Mouse (Mus musculus) heart, embryonic 15.5 days (tissue): ENCODE results near the gene Anapc15. TPM values are rescaled to one million over a fixed set of nuclear protein-coding genes. Genes with fewer than 3 reads are reported as not detected.
"Not testable (repeated sequence)": the region's sequence is repeated elsewhere in the genome, so short reads cannot be mapped to it uniquely, and the experiment has no call there.

Experiments used
- ATAC-seq: fragments of 200-750 bp; cut with Nextera tagmentation; replicated peaks from 2 replicates; pipeline ENCODE4 v1.8.0; 2017; ENCODE audit warnings: low read depth, moderate TSS enrichment; ENCODE audit not compliant: insufficient number of reproducible peaks, insufficient read depth, low FRiP score
- H3K27ac ChIP-seq: fragments of 300-500 bp; sonication (generic); 2 replicates; pipeline ENCODE4 v1.5.1; 2015; ENCODE audit warnings: mild to moderate bottlenecking, inconsistent platforms
- H3K27me3 ChIP-seq: fragments of 300-500 bp; sonication (generic); 2 replicates; pipeline ENCODE4 v1.6.1; 2015; ENCODE audit warnings: inconsistent platforms
- H3K36me3 ChIP-seq: fragments of 300-500 bp; sonication (generic); 2 replicates; pipeline ENCODE4 v1.6.1; 2015; ENCODE audit warnings: mild to moderate bottlenecking, inconsistent platforms
- H3K4me1 ChIP-seq: fragments of 300-500 bp; sonication (generic); replicated peaks from 2 replicates; pipeline ENCODE4 v1.6.1; 2015; ENCODE audit warnings: inconsistent platforms
- H3K4me2 ChIP-seq: fragments of 300-500 bp; sonication (generic); 2 replicates; pipeline ENCODE4 v1.6.1; 2015; ENCODE audit warnings: inconsistent platforms, mild to moderate bottlenecking, moderate library complexity
- H3K4me3 ChIP-seq: fragments of 300-500 bp; sonication (generic); 2 replicates; pipeline ENCODE4 v1.5.1; 2015; ENCODE audit warnings: mild to moderate bottlenecking, inconsistent platforms
- H3K9ac ChIP-seq: fragments of 300-500 bp; sonication (generic); 2 replicates; pipeline ENCODE4 v1.6.1; 2015; ENCODE audit warnings: mild to moderate bottlenecking, inconsistent platforms
- H3K9me3 ChIP-seq: fragments of 300-500 bp; sonication (generic); replicated peaks from 2 replicates; pipeline ENCODE4 v1.6.1; 2016; ENCODE audit warnings: inconsistent platforms
- WGBS: fragments of 180-500 bp; shearing (Covaris S2); methylation state at CpG from one replicate; pipeline ENCODE4 v1.1.7; 2015; ENCODE audit warnings: mixed read lengths; 5-methylcytosine and 5-hydroxymethylcytosine counted together
- polyA plus RNA-seq: library from polyadenylated mRNA; unstranded; fragments of >200 nt; fragmentation: Nextera tagmentation; extraction: Ambion mirVana; gene quantifications from 2 replicates; pipeline ENCODE4 v1.2.1, GENCODE M21; 2015

Gene Anapc15
- polyA plus RNA-seq, 1 experiment from 2014 or later, result 48.3 TPM

DNA sequence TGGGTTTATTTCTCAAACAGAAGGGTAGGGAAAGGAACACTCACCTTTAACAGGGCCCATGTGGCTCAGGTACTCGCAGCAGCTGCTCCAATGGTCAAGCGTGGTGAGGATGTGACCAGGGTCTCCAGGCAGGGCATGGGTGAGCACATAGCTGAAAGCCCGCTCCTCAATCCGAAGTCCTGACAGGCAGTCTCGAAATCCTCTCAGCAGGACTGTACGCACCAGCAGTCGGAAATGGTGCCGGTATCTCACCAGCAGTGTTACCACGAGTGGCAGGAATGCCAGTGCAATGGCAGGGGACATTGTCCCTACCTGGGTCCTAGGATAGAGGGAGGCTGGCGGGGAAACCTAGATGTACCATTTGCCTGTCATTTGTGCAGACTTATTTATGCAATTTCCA, 38.5 kb downstream of the Anapc15 start:
- H3K4me2 ChIP-seq, result no peak overlapping the region
- no peak overlapping the region for H3K27ac ChIP-seq
- peaks cover 9% of the 10 kb centered on the region for H3K4me1 ChIP-seq
- 87% methylated on average over 10 of the region's 10 CpGs for WGBS
- no peak overlapping the region for H3K4me3 ChIP-seq
- H3K27me3 ChIP-seq, result no peaks in the 10 kb centered on the region
- 0 out of 2 replicates have a peak, but pooled peaks cover 4% of the 10 kb centered on the region for H3K36me3 ChIP-seq
- ATAC-seq, result no peak
- no peak overlapping the region for H3K9ac ChIP-seq
- H3K9me3 ChIP-seq, result no peaks in the 10 kb centered on the region; the same call in 1 of the 2 replicates

DNA sequence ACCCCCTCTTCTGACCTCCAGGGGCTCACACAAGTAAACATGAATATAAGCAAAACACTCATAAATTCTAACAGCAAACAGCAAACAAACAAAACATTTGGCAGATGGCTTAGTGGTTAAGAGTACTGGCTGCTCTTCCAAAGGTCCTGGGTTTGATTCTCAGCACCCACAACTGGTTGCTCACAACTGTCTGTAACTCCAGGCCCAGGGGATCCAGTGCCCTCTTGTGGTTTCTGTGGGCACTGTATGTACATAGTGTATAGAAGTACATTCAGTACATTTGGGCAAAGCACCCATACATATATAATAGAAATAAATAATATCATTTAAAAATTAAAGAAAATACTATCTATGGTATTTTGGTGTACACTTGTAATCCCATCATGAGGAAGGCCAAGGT, 39.3 kb downstream of the Anapc15 start:
- ATAC-seq, result no peak
- H3K27ac ChIP-seq, result no peak overlapping the region
- H3K4me3 ChIP-seq, result no peak overlapping the region
- 0 out of 2 replicates have a peak, but pooled peaks cover 4% of the 10 kb centered on the region for H3K36me3 ChIP-seq
- H3K9ac ChIP-seq, result no peak overlapping the region
- H3K9me3 ChIP-seq, result no peaks in the 10 kb centered on the region; the same call in 1 of the 2 replicates
- H3K27me3 ChIP-seq, result no peaks in the 10 kb centered on the region
- H3K4me2 ChIP-seq, result no peak overlapping the region
- H3K4me1 ChIP-seq, result peaks cover 10% of the 10 kb centered on the region

GRCm38 (mm10) chr7:101905561-101906286, 42.2 kb downstream of the Anapc15 start, which contains the start of gene Lamtor1:
Gene Lamtor1, plus strand, starts transcription at chr7:101905904.
- WGBS, result under 1% methylated on average over 60 of the region's 61 CpGs
- H3K9me3 ChIP-seq, result no peaks in the 10 kb centered on the region; the same call in 1 of the 2 replicates

DNA sequence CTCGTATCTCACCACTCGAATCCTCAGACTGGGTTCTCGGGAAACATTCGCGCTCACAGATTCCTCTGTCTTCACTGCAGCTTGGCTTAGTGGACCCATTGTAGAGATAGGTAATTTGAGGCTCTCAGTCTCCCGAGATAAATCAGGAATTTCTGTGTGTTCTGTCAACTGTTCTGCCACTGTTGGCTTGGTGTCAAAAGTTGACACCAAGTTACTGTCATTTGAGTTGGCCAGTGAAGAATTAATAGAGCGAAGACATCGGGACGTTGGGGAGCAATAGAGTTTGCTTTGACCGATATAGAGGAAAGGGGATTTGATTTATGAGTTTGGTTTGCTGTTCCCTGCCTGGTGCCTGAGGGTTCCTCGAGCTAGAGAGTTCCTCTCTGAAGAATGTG, 42.8 kb downstream of the Anapc15 start, which contains the start of gene Tomt:
Gene Tomt, minus strand, starts transcription at position 73 of the 395 bp plus-strand sequence.
- H3K9me3 ChIP-seq, result no peaks in the 10 kb centered on the region; the same call in 1 of the 2 replicates
- peak within 1 kb of the TSS; percentile 72 for H3K4me2 ChIP-seq
- H3K9ac ChIP-seq, result peak within 1 kb of the TSS; percentile 88
- H3K36me3 ChIP-seq, result peaks cover 15% of the 10 kb centered on the region
- peaks cover 10% of the 10 kb centered on the region for H3K4me1 ChIP-seq
- H3K27ac ChIP-seq, result peak within 1 kb of the TSS; percentile 97
- ATAC-seq, result no peak
- H3K4me3 ChIP-seq, result peak within 1 kb of the TSS; percentile 71
- 10% methylated on average over 11 of the region's 11 CpGs for WGBS
- no peaks in the 10 kb centered on the region for H3K27me3 ChIP-seq

More at GRCm38 (mm10) chr7:101905561-101906286, 42.2 kb downstream of the Anapc15 start, which contains the start of gene Lamtor1:
- peak; percentile 96 for ATAC-seq
- Histone ChIP-seq H3K27me3 (no peaks in the 10 kb centered on the region), H3K4me2 (peak within 1 kb of the TSS; percentile 72), H3K27ac (peak within 1 kb of the TSS; percentile 97), H3K4me3 (peak within 1 kb of the TSS; percentile 71), H3K4me1 (peaks cover 10% of the 10 kb centered on the region), H3K9ac (peak within 1 kb of the TSS; percentile 88), H3K36me3 (peaks cover 9% of the 10 kb centered on the region)

GRCm38 (mm10) chr7:101906696-101907095, 43.2 kb downstream of the Anapc15 start:
- H3K27ac ChIP-seq, result peak overlapping the region; percentile 97
- 45% methylated on average over 8 of the region's 8 CpGs for WGBS
- H3K36me3 ChIP-seq, result peaks cover 18% of the 10 kb centered on the region
- no peaks in the 10 kb centered on the region; the same call in 1 of the 2 replicates for H3K9me3 ChIP-seq
- H3K4me3 ChIP-seq, result peak overlapping the region; percentile 71
- H3K4me1 ChIP-seq, result peaks cover 10% of the 10 kb centered on the region
- H3K27me3 ChIP-seq, result no peaks in the 10 kb centered on the region
- ATAC-seq, result no peak
- H3K9ac ChIP-seq, result peak overlapping the region; percentile 88
- peak overlapping the region; percentile 65 for H3K4me2 ChIP-seq

DNA sequence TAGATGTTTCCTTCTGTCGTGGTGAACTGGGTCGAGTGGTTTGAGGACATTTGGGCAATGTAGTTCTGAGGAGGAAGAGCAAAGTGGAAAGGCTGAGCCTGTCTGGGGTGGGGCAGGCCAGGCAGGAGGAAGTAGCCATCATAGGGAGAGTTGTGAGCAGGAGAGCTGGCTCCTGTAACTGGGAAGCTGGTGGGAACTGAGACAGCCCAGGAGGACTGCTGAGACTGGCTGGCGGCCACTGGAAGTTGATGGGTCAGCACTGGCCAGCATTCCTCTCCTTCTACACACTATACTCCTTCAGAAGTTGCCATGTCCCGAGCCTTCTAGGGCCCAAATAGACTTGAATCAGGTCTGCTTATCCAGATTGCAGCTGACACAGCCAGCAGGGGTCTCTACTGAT, 44.9 kb downstream of the Anapc15 start:
- H3K27me3 ChIP-seq, result no peaks in the 10 kb centered on the region
- no peak for ATAC-seq
- peaks cover 10% of the 10 kb centered on the region for H3K4me1 ChIP-seq
- 54% methylated on average over 4 of the region's 4 CpGs for WGBS
- no peak overlapping the region; the same call in 1 of the 2 replicates for H3K27ac ChIP-seq
- no peak overlapping the region for H3K4me2 ChIP-seq
- H3K9me3 ChIP-seq, result no peaks in the 10 kb centered on the region
- H3K36me3 ChIP-seq, result peaks cover 34% of the 10 kb centered on the region
- no peak overlapping the region for H3K4me3 ChIP-seq
- no peak overlapping the region for H3K9ac ChIP-seq

- Histone ChIP-seq H3K9ac (no peak overlapping the region), H3K4me1 (peaks cover 10% of the 10 kb centered on the region), H3K27me3 (no peaks in the 10 kb centered on the region), H3K4me2 (no peak overlapping the region), H3K4me3 (no peak overlapping the region), H3K9me3 (no peaks in the 10 kb centered on the region), H3K27ac (no peak overlapping the region), H3K36me3 (peaks cover 40% of the 10 kb centered on the region)
- WGBS, result 87% methylated on average over 4 of the region's 4 CpGs
- no peak for ATAC-seq
Observed at GRCm38 (mm10) chr7:101910138-101910537, 46.6 kb downstream of the Anapc15 start.

DNA sequence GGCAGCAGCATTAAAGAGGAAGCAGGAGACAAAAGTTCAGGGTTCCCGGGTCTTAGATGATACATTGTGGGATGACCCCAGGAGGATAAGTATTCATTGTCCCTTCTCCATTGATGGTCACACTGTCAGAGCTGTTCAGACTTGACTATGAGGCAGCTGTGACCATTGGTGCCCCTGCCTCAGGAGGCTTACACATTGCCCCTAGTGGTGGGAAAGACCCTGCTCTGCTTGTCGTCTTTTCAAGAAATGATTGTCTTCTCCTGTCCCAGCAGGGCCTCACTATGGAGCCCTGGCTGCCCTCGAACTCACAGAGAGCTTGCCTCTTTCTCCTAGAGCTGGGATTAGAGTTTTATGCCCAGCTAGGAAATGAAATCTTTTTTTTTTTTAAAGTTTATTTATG, 48.5 kb downstream of the Anapc15 start:
- ATAC-seq, result no peak
- 68% methylated on average over 3 of the region's 3 CpGs for WGBS
- no peak overlapping the region for H3K4me2 ChIP-seq
- H3K27ac ChIP-seq, result no peak overlapping the region
- peaks cover 2% of the 10 kb centered on the region for H3K4me1 ChIP-seq
- H3K36me3 ChIP-seq, result peaks cover 40% of the 10 kb centered on the region
- no peak overlapping the region for H3K4me3 ChIP-seq
- H3K9me3 ChIP-seq, result no peaks in the 10 kb centered on the region
- no peaks in the 10 kb centered on the region for H3K27me3 ChIP-seq
- H3K9ac ChIP-seq, result no peak overlapping the region

DNA sequence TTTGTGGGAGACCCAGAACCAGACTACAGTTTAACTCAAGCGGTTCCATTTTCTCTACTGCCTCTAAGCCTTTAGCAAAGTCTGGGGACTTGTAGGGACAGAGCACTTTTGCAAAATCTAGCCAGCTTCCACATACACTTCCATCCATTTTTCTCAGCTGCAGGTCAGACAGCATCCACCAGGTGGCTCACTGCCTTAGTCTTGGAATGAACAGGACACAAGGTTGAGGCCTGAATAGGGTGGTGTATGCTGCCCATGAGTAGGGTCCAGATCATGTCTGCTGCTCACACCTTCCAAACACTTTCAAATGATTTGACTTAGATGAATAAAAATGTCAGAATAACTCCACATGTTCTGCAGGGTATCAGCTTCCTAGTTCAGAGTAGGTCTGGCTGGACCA, 54.6 kb downstream of the Anapc15 start:
- 19% methylated on average over 1 of the region's 1 CpGs for WGBS
- Histone ChIP-seq H3K4me2 (no peak overlapping the region), H3K9ac (no peak overlapping the region)

DNA sequence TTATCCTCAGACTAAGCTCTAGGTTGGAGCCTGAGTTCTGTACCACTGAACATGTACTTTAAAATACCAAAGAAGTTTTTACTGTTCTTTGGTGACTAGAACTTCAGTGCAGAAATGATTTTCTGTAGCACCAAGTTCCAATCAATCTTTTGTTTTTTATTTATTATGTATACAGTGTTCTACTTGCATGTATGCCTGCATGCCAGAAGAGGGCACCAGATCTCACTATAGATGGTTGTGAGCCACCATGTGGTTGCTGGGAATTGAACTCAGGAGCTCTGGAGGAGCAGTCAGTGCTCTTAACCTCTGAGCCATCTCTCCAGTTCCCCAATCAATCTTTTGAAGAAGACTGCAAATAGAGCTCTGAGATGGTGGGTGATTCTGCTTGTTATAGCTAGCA, 62.4 kb downstream of the Anapc15 start:
- H3K4me1 ChIP-seq, H3K27me3 ChIP-seq, H3K4me2 ChIP-seq, H3K36me3 ChIP-seq, ATAC-seq, H3K4me3 ChIP-seq, H3K27ac ChIP-seq, H3K9ac ChIP-seq, H3K9me3 ChIP-seq: not testable (repeated sequence)

More for the DNA sequence above, 54.6 kb downstream of the Anapc15 start:
- peak; percentile 66 for ATAC-seq
- Histone ChIP-seq H3K27me3 (no peaks in the 10 kb centered on the region), H3K27ac (no peak overlapping the region), H3K4me3 (no peak overlapping the region), H3K9me3 (no peaks in the 10 kb centered on the region), H3K36me3 (peaks cover 9% of the 10 kb centered on the region), H3K4me1 (no peaks in the 10 kb centered on the region)

DNA sequence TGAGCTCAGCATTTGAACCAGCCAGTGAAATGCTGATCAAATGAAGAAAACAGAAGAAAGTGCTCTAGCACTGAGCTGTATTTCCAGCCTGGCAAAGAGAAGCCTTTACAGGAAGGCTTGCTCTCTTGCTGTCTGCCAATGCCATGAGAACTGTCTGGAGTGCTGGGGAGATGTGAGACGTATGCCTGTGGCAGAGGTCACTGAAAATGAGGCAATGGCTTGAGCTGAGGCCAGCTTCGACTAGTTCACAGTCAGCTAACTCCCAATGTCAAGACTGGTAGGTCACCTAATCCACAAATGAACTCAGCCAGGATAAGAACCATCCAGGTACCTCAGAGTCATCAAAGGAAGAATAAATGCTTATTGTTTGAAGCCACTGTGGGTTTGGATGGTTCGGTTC, 64.6 kb downstream of the Anapc15 start:
- H3K9me3 ChIP-seq, result no peaks in the 10 kb centered on the region
- 75% methylated on average over 3 of the region's 3 CpGs for WGBS
- no peak for ATAC-seq
- H3K4me3 ChIP-seq, result no peak overlapping the region
- H3K27me3 ChIP-seq, result no peaks in the 10 kb centered on the region
- H3K27ac ChIP-seq, result no peak overlapping the region
- H3K36me3 ChIP-seq, result no peaks in the 10 kb centered on the region
- no peak overlapping the region for H3K4me2 ChIP-seq
- H3K9ac ChIP-seq, result no peak overlapping the region
- H3K4me1 ChIP-seq, result peaks cover 5% of the 10 kb centered on the region; the same call in 1 of the 2 replicates

- WGBS, result 88% methylated on average over 1 of the region's 1 CpGs
- H3K9ac ChIP-seq, result no peak overlapping the region
- no peaks in the 10 kb centered on the region for H3K9me3 ChIP-seq
- H3K36me3 ChIP-seq, result no peaks in the 10 kb centered on the region
- H3K27ac ChIP-seq, result no peak overlapping the region
- H3K4me2 ChIP-seq, result peak overlapping the region; percentile 78; the same call in 1 of the 2 replicates
- no peak for ATAC-seq
- peaks cover 11% of the 10 kb centered on the region for H3K4me1 ChIP-seq
- H3K4me3 ChIP-seq, result peak overlapping the region; percentile 86
- no peaks in the 10 kb centered on the region for H3K27me3 ChIP-seq
Observed at GRCm38 (mm10) chr7:101932551-101932950, 69.0 kb downstream of the Anapc15 start.
